Mouse (Mus musculus): ENCODE measurements around the gene Cpt1c.
"Not testable (repeated sequence)": the region's sequence is repeated elsewhere in the genome, so short reads cannot be mapped to it uniquely, and the experiment has no call there.

The Cpt1c gene

GRCm38 (mm10) chr7:44974383-44975116 lies at the start of gene Cpt1c:
Gene Cpt1c (minus strand): TSS chr7:44974851.
- DNase-seq, result no peak

- not testable (repeated sequence) for DNase-seq
These were observed 49.1 kb upstream of the Cpt1c start for GRCm38 (mm10) chr7:45023711-45024110.

GRCm38 (mm10) chr7:45020225-45020624 lies 45.6 kb upstream of the Cpt1c start:
- DNase-seq, result no peak

DNA sequence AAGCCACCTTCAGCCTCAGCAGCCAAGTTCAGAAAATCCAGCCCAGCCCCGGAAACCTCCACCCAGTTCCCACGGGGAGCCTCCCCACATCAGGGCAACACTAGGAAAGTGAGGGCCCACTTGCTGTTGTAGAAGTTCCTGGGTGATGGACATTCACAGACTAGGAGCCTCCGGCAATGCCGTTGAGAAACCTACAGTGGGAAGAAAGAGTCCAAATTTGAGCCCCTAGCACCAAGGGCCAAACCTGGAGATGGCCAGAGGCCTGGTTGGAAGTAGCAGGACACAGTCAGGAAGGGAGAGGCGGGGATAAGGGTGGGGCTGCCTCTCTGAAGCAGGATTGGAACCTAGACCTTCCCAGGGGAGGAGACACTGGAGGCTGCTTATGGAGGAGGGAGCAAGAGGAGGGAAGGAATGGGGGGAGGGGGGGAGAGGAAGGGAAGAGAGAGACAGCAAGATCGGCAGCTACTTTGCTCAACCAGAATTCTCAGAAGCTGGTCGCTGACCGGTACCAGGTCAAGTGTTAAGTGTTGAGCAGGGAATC lies 44.5 kb upstream of the Cpt1c start:
- no peak for DNase-seq

- DNase-seq, result peak; percentile 79
These were observed 42.8 kb upstream of the Cpt1c start, which contains the start of gene Rras for GRCm38 (mm10) chr7:45017242-45018061. Gene Rras (plus strand): TSS chr7:45017961.

DNA sequence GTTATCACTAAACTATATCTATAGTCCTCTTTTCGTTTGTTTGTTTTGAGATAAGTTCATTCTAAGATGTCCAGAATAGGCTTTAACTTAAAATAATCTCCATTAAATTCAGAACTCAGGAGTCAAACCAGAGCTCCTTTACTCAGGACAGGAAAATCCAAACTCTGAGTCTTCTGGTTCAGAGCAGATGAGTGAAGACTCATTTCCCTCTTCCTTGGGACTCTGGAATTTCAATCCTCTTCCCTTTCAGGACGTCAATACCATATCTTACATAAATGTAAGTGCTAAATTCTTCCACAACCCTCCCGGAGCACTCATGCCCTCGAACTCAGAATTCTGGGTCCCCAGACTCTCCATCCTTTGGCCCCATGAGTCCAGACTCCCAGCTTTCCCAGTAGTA lies 42.1 kb upstream of the Cpt1c start:
- DNase-seq, result no peak

DNA sequence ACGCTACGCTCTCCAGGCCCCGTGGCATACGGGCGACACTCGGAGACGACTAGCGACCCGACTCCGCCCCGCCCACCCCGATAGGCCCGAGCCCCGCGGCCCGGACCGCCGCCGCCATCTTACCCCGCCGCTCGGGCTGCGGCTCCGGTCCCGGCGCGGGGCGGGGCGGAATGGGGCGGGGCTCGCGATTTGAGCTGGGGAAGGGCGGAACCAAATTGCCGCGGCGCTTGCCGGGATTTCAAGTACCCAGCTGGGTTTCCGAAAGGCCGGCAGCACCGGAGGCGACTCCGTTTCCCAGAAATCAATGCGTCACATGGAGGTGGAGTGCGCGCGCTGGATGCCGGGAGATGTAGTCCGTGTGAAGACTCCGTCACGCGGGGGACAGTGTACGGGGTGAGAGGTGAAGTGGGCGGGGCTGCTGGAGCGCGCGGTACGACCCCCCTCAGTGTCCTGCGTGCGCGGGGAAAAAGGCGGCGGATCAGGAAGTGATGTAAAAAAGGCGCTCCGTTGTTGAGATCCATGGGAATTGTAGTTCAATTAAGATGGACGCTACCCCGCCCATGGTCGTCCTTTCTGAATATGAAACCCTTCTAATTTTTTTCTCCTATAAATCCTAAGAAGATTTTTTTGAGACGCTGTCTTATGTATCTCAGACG lies 41.4 kb upstream of the Cpt1c start, which contains the start of gene Scaf1:
Gene Scaf1 (minus strand): TSS at position 407 of the 656 bp plus-strand sequence.
- DNase-seq, result peak; percentile 99

- no peak for DNase-seq
These were observed 40.8 kb upstream of the Cpt1c start for GRCm38 (mm10) chr7:45015344-45015956.

GRCm38 (mm10) chr7:45014096-45014451 lies 39.4 kb upstream of the Cpt1c start:
- DNase-seq, result no peak

DNA sequence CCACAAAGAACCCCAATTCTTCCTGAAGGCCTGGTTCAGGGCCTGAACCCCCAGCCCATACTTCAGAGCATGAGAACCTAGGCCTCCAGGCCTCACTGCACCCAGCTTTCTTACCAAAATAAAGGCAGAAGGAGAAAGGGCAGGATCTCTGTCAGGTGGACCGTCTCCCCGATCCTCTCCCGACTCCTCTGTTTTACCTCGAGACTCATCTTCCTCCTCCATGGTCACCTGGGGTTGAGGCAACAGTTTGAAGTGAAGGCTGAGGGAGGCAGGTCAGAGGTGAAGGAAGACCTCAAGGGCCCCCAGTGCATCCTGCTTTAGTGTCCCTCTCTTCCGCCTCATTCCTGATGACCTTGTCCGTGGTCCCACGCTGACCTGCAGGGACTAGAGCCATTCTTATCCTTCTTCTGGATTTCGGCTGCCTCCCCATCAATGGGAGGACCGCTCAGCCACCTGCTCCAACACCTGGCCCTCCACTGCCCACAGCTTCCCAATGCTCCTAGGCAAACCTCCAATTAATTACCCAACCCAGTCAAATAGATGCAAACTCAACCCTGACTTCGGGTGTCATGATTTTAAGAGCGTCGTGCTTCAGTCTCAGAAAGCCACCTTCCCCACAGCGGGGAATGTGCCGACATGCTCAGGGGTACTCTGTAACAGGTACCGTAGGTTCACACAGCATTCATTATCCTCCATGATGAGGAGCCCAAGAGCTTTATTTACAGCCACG lies 38.9 kb upstream of the Cpt1c start:
- no peak for DNase-seq

DNA sequence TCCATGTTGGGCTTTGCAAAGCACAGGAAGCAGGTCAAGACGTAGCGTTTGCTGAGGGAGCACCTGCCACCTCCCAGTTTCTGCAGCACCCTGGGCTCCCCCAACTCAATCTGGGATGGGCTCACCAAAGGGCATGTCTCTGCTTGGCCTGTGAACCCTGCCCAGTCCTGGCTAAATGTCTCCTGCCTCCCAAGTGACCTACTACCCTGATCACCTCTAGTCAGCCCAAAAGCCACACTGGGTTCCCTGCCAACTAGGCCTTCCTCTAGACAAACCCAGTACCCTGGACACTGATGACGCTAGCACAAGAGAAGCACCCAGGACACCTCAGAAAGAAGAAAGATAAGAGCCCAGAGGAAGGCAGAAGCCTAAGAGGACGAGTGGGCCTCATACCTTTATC lies 38.2 kb upstream of the Cpt1c start:
- DNase-seq, result no peak

- DNase-seq, result no peak
These were observed 37.4 kb upstream of the Cpt1c start for GRCm38 (mm10) chr7:45012011-45012410.

GRCm38 (mm10) chr7:45008411-45008810 lies 33.8 kb upstream of the Cpt1c start:
- DNase-seq, result no peak

GRCm38 (mm10) chr7:45007846-45008245 lies 33.2 kb upstream of the Cpt1c start:
- DNase-seq, result no peak

GRCm38 (mm10) chr7:45007141-45007540 lies 32.5 kb upstream of the Cpt1c start:
- no peak for DNase-seq

- no peak for DNase-seq
These were observed 31.9 kb upstream of the Cpt1c start for GRCm38 (mm10) chr7:45006503-45006902.

DNA sequence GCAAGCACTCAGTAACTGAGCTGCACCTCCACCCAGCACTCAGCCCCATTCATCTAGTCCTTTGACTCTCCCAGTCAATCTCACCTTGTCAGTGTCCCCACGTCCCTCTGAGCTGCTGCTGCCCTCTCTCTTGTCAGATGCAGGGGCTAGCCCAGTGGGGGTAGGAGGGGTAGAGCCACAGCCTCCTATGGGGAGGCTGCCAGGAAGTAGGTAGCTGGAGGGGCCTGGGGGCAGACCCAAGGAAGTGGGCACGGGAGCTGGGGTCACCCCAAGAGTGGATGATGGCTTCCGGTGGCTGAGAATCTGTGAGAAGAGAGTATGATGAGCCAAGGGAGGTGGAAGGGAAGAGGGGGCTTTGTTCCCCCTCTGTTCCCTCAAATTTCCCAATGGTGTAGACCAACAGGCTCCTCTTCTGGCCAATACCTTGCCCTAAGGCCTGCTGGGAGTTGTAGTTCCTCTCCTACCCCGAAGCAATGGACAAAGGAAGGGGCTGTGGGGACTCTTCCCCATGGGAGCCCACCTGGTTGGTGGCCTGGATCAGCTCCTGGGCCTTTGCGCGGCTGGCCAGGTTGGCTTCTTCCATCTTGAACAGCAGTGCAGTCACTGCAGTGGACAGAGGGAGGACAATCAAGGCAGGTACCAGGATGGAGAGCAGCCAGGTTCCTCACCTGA lies 30.8 kb upstream of the Cpt1c start:
- no peak for DNase-seq

DNA sequence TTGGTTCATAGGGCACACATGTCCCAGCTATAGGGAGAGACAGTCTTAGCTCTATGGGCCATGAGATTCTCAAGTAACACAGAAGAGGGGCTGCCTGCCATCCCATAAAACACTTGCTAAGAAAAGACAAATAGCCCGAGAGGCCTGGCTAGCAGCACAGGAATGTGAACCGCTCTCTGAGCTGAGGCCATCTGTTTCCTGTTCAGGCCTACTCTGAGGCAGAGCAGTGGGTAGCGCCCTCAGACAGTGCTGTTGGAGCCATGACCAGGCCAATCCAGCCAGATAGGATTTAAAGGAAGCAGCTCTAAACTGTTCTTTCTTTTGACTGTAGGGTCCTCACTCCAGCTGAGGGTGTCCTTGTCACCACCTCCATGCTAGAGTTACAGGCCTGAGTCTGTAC lies 29.9 kb upstream of the Cpt1c start:
- no peak for DNase-seq

GRCm38 (mm10) chr7:45002440-45002839 lies 27.8 kb upstream of the Cpt1c start:
- no peak for DNase-seq

DNA sequence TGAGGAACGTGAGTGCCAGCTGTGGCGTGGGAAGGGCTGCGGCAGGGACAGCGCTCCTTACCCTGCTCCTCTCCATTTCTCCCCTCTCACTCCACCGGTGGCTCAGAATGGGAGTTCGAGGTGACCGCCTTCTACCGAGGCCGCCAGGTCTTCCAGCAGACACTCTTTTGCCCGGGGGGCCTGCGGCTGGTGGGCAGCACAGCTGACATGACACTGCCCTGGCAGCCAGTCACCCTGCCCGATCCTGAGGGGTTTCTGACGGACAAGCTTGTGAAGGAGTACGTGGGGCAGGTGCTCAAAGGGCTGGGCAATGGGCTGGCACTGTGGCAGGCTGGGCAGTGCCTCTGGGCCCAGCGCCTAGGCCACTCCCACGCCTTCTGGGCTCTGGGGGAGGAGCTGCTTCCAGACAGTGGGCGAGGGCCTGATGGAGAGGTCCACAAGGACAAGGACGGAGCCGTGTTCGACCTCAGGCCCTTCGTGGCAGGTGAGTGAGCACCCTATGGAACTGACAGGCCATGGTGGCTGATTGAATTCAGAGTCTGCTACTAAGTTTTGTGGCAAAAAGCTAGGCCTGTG lies 26.0 kb upstream of the Cpt1c start:
- no peak for DNase-seq

DNA sequence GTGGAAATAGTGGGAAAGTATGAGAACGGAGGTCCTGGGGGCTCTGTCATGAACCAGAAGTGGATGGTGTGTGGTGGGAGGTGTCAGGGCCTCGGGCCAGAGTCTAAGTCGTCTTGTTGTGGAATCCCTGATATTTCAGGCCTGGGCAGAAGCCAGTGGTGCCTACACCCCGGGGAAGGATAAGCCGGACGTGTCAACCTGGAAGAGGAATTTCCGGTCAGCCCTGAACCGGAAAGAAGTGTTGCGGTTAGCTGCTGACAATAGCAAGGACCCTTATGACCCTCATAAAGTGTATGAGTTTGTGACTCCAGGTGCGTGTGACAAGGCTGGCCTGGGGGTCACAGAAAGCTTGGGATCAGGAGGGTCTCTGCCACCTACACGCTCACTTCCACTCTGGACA lies 25.1 kb upstream of the Cpt1c start:
- DNase-seq, result no peak

Data from thymus, postnatal 25 days (tissue).